Mouse (Mus musculus) adrenal gland (tissue): ENCODE data around the gene Hibadh.

Source experiments
- intact Hi-C: fragments of 180-260 bp; cut with DNase I; formaldehyde crosslinking; loops from one replicate; pipeline ENCODE4 v1.15.1; 2025

Gene Hibadh

GRCm38 (mm10) chr6:52639546-52640223 lies 504 bp downstream of the Hibadh start:
- intact Hi-C loops: no loop called here

GRCm38 (mm10) chr6:52638471-52639185 lies 1.6 kb downstream of the Hibadh start:
- intact Hi-C loops: no loop called here

- intact Hi-C loops: no loop called here
Observed at GRCm38 (mm10) chr6:52637337-52637736, 2.9 kb downstream of the Hibadh start.

- intact Hi-C loops: no loop called here
Observed at GRCm38 (mm10) chr6:52635395-52635794, 4.8 kb downstream of the Hibadh start.

- intact Hi-C loops: no loop called here
Observed at GRCm38 (mm10) chr6:52630625-52631024, 9.6 kb downstream of the Hibadh start.

- intact Hi-C loops: no loop called here
Observed at GRCm38 (mm10) chr6:52629180-52629579, 11.0 kb downstream of the Hibadh start.

- intact Hi-C loops: no loop called here
Observed at GRCm38 (mm10) chr6:52626735-52627134, 13.5 kb downstream of the Hibadh start.

- intact Hi-C loops: no loop called here
Observed at GRCm38 (mm10) chr6:52623741-52624140, 16.4 kb downstream of the Hibadh start.

- intact Hi-C loops: no loop called here
Observed at GRCm38 (mm10) chr6:52621731-52622480, 18.3 kb downstream of the Hibadh start.

GRCm38 (mm10) chr6:52620090-52620489 lies 20.1 kb downstream of the Hibadh start:
- intact Hi-C loops: no loop called here

- intact Hi-C loops: no loop called here
Observed at GRCm38 (mm10) chr6:52609626-52610352, 30.4 kb downstream of the Hibadh start.

GRCm38 (mm10) chr6:52608121-52608520 lies 32.1 kb downstream of the Hibadh start:
- intact Hi-C loops: no loop called here

GRCm38 (mm10) chr6:52606746-52607347 lies 33.3 kb downstream of the Hibadh start:
- intact Hi-C loops: no loop called here

GRCm38 (mm10) chr6:52601706-52602642 lies 38.2 kb downstream of the Hibadh start:
- intact Hi-C loops: loop anchor here (1.0 kb wide), 1 partner anchor 295 kb away; no protein-coding TSS in a partner anchor

GRCm38 (mm10) chr6:52601117-52601516 lies 39.1 kb downstream of the Hibadh start:
- intact Hi-C loops: loop anchor here (1.0 kb wide), 1 partner anchor 294 kb away; no protein-coding TSS in a partner anchor

GRCm38 (mm10) chr6:52594752-52595151 lies 45.4 kb downstream of the Hibadh start:
- intact Hi-C loops: no loop called here

GRCm38 (mm10) chr6:52586564-52586963 lies 53.6 kb downstream of the Hibadh start:
- intact Hi-C loops: no loop called here

- intact Hi-C loops: no loop called here
Observed at GRCm38 (mm10) chr6:52584383-52584782, 55.8 kb downstream of the Hibadh start.

- intact Hi-C loops: no loop called here
Observed at GRCm38 (mm10) chr6:52581081-52581480, 59.1 kb downstream of the Hibadh start.

- intact Hi-C loops: loop anchor here (1.0 kb wide), 1 partner anchor 272 kb away; no protein-coding TSS in a partner anchor
Observed at GRCm38 (mm10) chr6:52578322-52578721, 61.9 kb downstream of the Hibadh start.
